Mouse (Mus musculus) kidney, adult 18-20 months (tissue): ENCODE measurements around the gene Krt35.

Experiments used
- DNase-seq: peaks from one replicate; pipeline ENCODE4 v3.0.0; 2021

Gene Krt35

DNA sequence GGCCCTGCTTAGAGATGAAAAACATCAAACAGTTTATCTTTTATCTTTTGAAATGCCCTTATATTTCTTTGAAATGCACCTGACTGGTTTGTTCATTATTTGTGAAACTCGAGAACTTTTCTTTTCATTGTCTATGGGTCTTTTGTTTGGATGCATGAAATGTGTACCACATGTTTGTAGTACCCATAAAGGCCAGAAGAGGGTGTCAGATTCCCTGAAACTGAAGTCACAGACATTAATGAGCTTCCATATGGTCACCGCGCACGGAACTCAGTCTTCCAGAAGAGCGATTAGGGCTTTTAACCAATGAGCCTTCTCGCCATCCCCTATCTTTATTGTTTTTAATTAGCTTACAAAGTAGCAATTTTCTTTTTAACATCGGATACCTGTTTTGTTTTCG is 37.2 kb downstream of the Krt35 start:
- no peak for DNase-seq

DNA sequence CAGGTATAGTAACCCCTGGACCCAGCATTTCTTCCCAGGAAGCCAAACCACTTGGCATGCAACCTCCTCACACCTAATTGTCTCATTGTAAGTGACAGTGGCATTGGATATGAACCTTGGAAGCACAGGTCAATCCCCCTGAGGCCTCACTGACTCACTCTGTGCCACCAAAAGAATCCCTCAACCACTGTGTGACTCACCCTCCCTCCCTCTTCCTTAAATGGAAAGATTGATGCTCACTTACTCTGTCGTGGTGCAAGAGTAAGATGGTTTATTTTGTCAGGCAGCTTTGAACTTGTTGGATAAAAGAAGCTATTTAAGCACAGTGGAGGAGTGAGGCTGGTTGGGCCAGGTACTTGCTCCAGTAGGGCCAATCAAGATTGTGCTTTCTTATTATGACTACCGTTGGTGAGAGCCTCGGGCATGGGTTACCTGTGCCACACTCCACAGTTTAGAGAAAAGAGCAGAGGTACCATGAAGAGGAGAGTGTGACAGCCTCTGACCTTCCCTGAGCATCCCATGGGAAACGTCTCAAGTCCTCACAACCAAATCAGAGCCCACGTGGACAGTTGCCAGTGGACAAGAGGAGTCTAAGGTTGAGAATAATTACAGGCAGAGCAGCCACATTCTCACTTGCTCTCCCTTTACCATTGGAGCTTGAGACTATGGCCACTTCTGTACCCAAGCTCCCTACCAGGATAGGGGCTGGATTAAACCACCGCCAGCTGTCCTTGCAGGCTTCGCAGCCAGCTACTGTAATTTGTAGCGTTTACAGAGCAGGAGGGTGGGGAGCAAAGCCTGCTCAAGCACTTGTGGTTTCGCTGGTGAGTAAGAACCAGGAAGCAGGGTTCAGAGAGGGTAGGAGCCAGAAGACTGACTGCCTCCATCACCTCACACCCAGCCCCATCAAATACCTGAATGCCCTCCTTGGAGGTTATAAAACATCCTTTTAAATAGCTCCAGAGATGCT is 40.1 kb downstream of the Krt35 start:
- DNase-seq: no peak

DNA sequence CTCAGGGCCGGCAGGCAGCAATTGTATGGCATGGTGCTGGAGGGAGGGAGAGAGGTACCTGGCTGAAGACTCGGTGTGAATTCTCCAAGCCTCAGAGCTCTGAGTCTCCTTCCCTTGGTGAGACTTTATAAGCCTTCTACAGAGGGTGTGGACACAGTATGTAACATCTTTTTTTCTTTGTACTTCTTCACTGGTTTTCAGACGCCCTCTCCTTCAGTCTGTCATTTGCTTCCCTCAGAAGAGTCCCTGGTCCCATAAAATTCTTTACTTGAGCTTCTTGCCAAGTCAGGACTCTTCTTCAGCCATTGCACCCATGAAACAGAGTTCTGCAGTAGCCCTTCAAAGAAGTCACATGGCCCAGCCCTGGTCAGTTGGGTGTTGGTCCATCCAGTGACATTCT is 45.6 kb downstream of the Krt35 start, which contains the start of gene Krt31:
Gene Krt31 (minus strand): TSS at position 101 of the 400 bp plus-strand sequence.
- DNase-seq: no peak

DNA sequence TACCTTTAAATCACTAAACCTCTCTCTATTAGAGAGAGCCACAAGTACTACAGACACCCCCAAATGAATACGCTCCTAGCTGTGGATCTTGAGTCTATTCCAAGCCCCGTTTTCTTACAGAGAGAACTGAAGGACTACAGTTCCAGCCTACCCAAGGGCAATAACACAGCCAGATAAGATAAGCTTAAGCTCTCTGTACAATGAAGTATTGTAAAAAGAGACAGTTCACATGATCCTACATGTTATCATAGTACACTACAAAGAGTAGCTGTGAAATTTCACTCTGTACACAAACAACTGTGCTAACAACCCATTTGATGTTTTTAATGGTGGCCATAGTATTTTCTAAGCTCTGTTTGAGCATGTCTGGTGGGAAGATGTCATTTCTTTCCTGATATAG is 48.8 kb downstream of the Krt35 start:
- no peak for DNase-seq

DNA sequence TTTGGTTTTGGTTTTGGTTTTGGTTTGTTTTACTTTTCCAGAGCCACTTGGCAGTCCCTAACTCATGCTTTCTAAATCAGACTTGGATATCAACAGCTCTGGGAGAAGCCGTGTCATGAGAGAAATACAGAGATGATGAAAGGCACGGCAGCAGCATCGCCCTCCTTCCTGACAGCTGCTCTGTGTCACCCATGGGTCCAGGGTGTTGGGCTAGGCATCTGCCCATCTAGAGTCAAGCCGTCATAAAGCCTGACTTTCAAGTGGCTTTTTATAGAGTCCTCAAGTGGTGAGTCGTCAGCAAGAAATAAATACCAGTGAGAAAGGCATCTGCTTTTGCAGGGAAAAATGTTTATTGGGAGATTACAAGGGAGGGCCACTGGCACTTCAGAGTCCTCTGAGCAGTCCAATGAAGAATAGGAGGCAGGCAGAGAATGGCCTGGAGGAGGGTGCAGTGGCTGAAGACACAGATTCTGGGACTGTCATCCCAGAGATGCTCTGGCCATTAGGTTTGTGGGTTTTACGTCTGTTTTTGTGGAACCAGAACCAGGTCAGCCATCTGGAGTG is 49.7 kb downstream of the Krt35 start:
- DNase-seq: no peak
